Mouse (Mus musculus) neutrophil, adult 5-6 weeks (primary cell): ENCODE data around the gene Mup22. TPM values are rescaled to one million over a fixed set of nuclear protein-coding genes. Genes with fewer than 3 reads are reported as not detected.
"Not testable (repeated sequence)": the region's sequence is repeated elsewhere in the genome, so short reads cannot be mapped to it uniquely, and the experiment has no call there.

ENCODE experiments used
- ATAC-seq: fragments of 151-379, 151-347 bp; 2 replicates; pipeline ENCODE4 v1.8.0; 2017; ENCODE audit warnings: mild to moderate bottlenecking, moderate TSS enrichment; ENCODE audit not compliant: insufficient number of reproducible peaks, poor library complexity, low FRiP score, severe bottlenecking; ENCODE audit errors: extremely low read depth
- total RNA-seq: library from RNA; stranded (forward); fragments of 200-1000 nt; gene quantifications from 2 replicates; pipeline ENCODE4 v1.2.3, GENCODE M21; 2017

The Mup22 gene
- total RNA-seq, result not detected in 2 replicates

DNA sequence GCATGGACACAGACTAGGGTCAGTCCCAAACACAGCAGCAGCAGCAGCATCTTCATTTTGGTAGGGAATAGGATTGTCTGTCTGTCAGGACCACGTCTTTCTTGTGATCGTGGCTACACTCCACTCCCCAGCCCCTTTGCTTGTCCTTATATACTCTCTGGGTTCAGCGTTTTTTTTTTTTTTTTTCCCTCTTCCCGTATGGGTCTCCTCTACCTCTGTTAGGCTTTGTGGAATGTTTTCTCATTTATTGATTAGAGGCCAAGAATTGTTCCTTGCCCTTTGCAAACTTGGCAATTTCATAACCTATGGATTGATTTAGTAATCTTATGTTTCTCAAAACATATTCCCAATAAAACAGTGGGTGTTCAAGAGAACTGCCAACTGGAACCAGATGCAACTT is at the start of gene Mup22:
Mup22 (minus strand) TSS at position 101 of the 400 bp plus-strand sequence.
- not testable (repeated sequence) for ATAC-seq

DNA sequence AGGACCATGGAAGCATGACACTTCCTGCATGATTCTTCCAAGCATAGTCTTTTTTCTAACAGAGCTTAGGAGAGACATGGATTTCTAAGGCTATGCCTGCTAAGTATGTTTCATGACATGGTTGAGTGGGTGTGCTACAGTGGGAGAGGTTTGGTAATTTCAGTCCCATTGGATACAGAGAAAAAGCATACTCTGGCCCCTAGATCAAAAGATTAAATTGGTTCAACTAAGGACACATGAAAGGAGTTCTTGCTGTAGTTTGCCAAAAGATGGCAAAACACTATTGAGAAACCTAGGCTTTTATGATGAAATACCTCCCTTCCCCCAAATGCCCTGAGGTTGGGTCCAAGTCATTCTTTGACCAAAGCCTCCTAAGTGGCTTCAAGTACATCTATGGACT is 19.6 kb upstream of the Mup22 start:
- ATAC-seq, result not testable (repeated sequence)

Other genes with a start within 250 kb of the Mup22 start
- gene Mup10, start 239.3 kb downstream of the Mup22 start, total RNA-seq, result not detected in 2 replicates
- not detected in 2 replicates for gene Mup11, start 159.1 kb downstream of the Mup22 start, total RNA-seq
- gene Mup12, start 80.1 kb downstream of the Mup22 start, total RNA-seq, result not detected in 2 replicates